Mouse (Mus musculus): ENCODE data around the gene BC024063. TPM values are rescaled to one million over a fixed set of nuclear protein-coding genes. Genes with fewer than 3 reads are reported as not detected.
A peak's percentile ranks its signal among the peaks of the same experiment; 100 is the strongest.
"Not testable (repeated sequence)": the region's sequence is repeated elsewhere in the genome, so short reads cannot be mapped to it uniquely, and the experiment has no call there.

Gene BC024063
- 10.2 and 10.8 TPM in 2 replicates for total RNA-seq (2012; rRNA removed)

GRCm38 (mm10) chr10:82082728-82083621 is at the start of gene BC024063:
BC024063 (plus strand) TSS chr10:82083353.
- peak within 1 kb of the TSS; percentile 89 to 95 for H3K4me3 ChIP-seq (ENCODE audit: insufficient read depth in 1 of 2, low read depth in 1 of 2, low read length in 2 of 2, poor library complexity in 1 of 2, severe bottlenecking in 1 of 2)

GRCm38 (mm10) chr10:82042191-82042590 is 41.0 kb upstream of the BC024063 start:
- Histone ChIP-seq H3K4me1 (ENCODE audit: control insufficient read depth in 2 of 2, insufficient read depth in 2 of 2, low read length in 2 of 2, poor library complexity in 1 of 2) (no peaks in the 10 kb centered on the region), H3K36me3 (ENCODE audit: control insufficient read depth, insufficient read depth, low read length, poor library complexity, severe bottlenecking) (no peaks in the 10 kb centered on the region), H3K9me3 (ENCODE audit: control insufficient read depth, insufficient read depth, low read depth, low read length) (no peaks in the 10 kb centered on the region), H3K27ac (ENCODE audit: insufficient read depth, low read depth, low read length, poor library complexity, severe bottlenecking) (no peak overlapping the region), H3K4me3 (ENCODE audit: insufficient read depth in 1 of 2, low read depth in 1 of 2, low read length in 2 of 2, poor library complexity in 1 of 2, severe bottlenecking in 1 of 2) (no peak overlapping the region), H3K9ac (ENCODE audit: insufficient read depth, low read depth, low read length, poor library complexity, severe bottlenecking) (no peak overlapping the region)
- DNase-seq (ENCODE audit: low read depth, low spot score) = no peak
- in situ Hi-C loops (cut with MboI; ENCODE audit: low sequenced_read_pairs in 2 of 2, unreplicated experiment in 2 of 2) = loop anchor here in 1 of 2 experiments (10.0 kb wide), 1 partner anchor 123 kb away; no protein-coding TSS in a partner anchor
- TF ChIP-seq MAFK (IDR thresholded peaks at IDR 0.05; ENCODE audit: insufficient read depth, low read depth, low read length) (no peak), ZNF384 (IDR thresholded peaks at IDR 0.05; ENCODE audit: low read depth, low read length) (no peak), HCFC1 (IDR thresholded peaks at IDR 0.05; ENCODE audit: borderline replicate concordance, insufficient read depth, low read length) (no peak), CHD2 (IDR thresholded peaks at IDR 0.05; ENCODE audit: low read depth, low read length) (no peak), ZC3H11A (IDR thresholded peaks at IDR 0.05; ENCODE audit: borderline replicate concordance, low read depth, low read length) (no peak)

More at GRCm38 (mm10) chr10:82082728-82083621, at the start of gene BC024063:
- H3K36me3 ChIP-seq (ENCODE audit: control insufficient read depth, insufficient read depth, low read length, poor library complexity, severe bottlenecking); in situ Hi-C loops (cut with MboI; ENCODE audit: low sequenced_read_pairs in 2 of 2, unreplicated experiment in 2 of 2); H3K4me1 ChIP-seq (ENCODE audit: control insufficient read depth in 2 of 2, insufficient read depth in 2 of 2, low read length in 2 of 2, poor library complexity in 1 of 2); H3K9me3 ChIP-seq (ENCODE audit: control insufficient read depth, insufficient read depth, low read depth, low read length): not testable (repeated sequence)
- Histone ChIP-seq H3K9ac (ENCODE audit: insufficient read depth, low read depth, low read length, poor library complexity, severe bottlenecking) (peak within 1 kb of the TSS; percentile 92), H3K27ac (ENCODE audit: insufficient read depth, low read depth, low read length, poor library complexity, severe bottlenecking) (peak within 1 kb of the TSS; percentile 92)
- peak; percentile 91 for DNase-seq (ENCODE audit: low read depth, low spot score)
- TF ChIP-seq HCFC1 (IDR thresholded peaks at IDR 0.05; ENCODE audit: borderline replicate concordance, insufficient read depth, low read length) = 0 out of 2 replicates have a peak, but pooled peaks have one; percentile 34
- peak; percentile 60 for TF ChIP-seq CHD2 (IDR thresholded peaks at IDR 0.05; ENCODE audit: low read depth, low read length)

- Histone ChIP-seq H3K9ac (ENCODE audit: insufficient read depth, low read depth, low read length, poor library complexity, severe bottlenecking) (no peak overlapping the region), H3K4me3 (ENCODE audit: insufficient read depth in 1 of 2, low read depth in 1 of 2, low read length in 2 of 2, poor library complexity in 1 of 2, severe bottlenecking in 1 of 2) (no peak overlapping the region), H3K4me1 (ENCODE audit: control insufficient read depth in 2 of 2, insufficient read depth in 2 of 2, low read length in 2 of 2, poor library complexity in 1 of 2) (no peaks in the 10 kb centered on the region), H3K9me3 (ENCODE audit: control insufficient read depth, insufficient read depth, low read depth, low read length) (peaks cover 2% of the 10 kb centered on the region; the same call in 1 of the 2 replicates), H3K36me3 (ENCODE audit: control insufficient read depth, insufficient read depth, low read length, poor library complexity, severe bottlenecking) (no peaks in the 10 kb centered on the region), H3K27ac (ENCODE audit: insufficient read depth, low read depth, low read length, poor library complexity, severe bottlenecking) (no peak overlapping the region)
- in situ Hi-C loops (cut with MboI; ENCODE audit: low sequenced_read_pairs in 2 of 2, unreplicated experiment in 2 of 2) = loop anchor here in 1 of 2 experiments (10.0 kb wide), 1 partner anchor 118 kb away; no protein-coding TSS in a partner anchor
- no peak for DNase-seq (ENCODE audit: low read depth, low spot score)
- TF ChIP-seq MAFK (IDR thresholded peaks at IDR 0.05; ENCODE audit: insufficient read depth, low read depth, low read length) (no peak), HCFC1 (IDR thresholded peaks at IDR 0.05; ENCODE audit: borderline replicate concordance, insufficient read depth, low read length) (no peak), CHD2 (IDR thresholded peaks at IDR 0.05; ENCODE audit: low read depth, low read length) (no peak), ZC3H11A (IDR thresholded peaks at IDR 0.05; ENCODE audit: borderline replicate concordance, low read depth, low read length) (no peak)
Observed at GRCm38 (mm10) chr10:82046603-82047002, 36.5 kb upstream of the BC024063 start.

- in situ Hi-C loops (cut with MboI; ENCODE audit: low sequenced_read_pairs in 2 of 2, unreplicated experiment in 2 of 2) = loop anchor here in 1 of 2 experiments (10.0 kb wide), 1 partner anchor 117 kb away; no protein-coding TSS in a partner anchor
- H3K9ac ChIP-seq (ENCODE audit: insufficient read depth, low read depth, low read length, poor library complexity, severe bottlenecking) = peak within 1 kb of the TSS; percentile 94
- H3K36me3 ChIP-seq (ENCODE audit: control insufficient read depth, insufficient read depth, low read length, poor library complexity, severe bottlenecking) = 0 out of 2 replicates have a peak, but pooled peaks cover 2% of the 10 kb centered on the region
- peak within 1 kb of the TSS; percentile 85 for H3K27ac ChIP-seq (ENCODE audit: insufficient read depth, low read depth, low read length, poor library complexity, severe bottlenecking)
- peaks cover 2% of the 10 kb centered on the region; the same call in 1 of the 2 replicates for H3K9me3 ChIP-seq (ENCODE audit: control insufficient read depth, insufficient read depth, low read depth, low read length)
- no peaks in the 10 kb centered on the region for H3K4me1 ChIP-seq (ENCODE audit: control insufficient read depth in 2 of 2, insufficient read depth in 2 of 2, low read length in 2 of 2, poor library complexity in 1 of 2)
- TF ChIP-seq CHD2 (IDR thresholded peaks at IDR 0.05; ENCODE audit: low read depth, low read length) (0 out of 2 replicates have a peak, but pooled peaks have one; percentile 51), MAFK (IDR thresholded peaks at IDR 0.05; ENCODE audit: insufficient read depth, low read depth, low read length) (no peak), ZC3H11A (IDR thresholded peaks at IDR 0.05; ENCODE audit: borderline replicate concordance, low read depth, low read length) (no peak)
- DNase-seq (ENCODE audit: low read depth, low spot score) = peak; percentile 97
- H3K4me3 ChIP-seq (ENCODE audit: insufficient read depth in 1 of 2, low read depth in 1 of 2, low read length in 2 of 2, poor library complexity in 1 of 2, severe bottlenecking in 1 of 2) = peak within 1 kb of the TSS; percentile 91 to 95
Observed at GRCm38 (mm10) chr10:82047597-82048459, 35.3 kb upstream of the BC024063 start, which contains the start of gene Zfp873. Zfp873 (plus strand) TSS chr10:82048123.

- not testable (repeated sequence) for DNase-seq (ENCODE audit: low read depth, low spot score); H3K36me3 ChIP-seq (ENCODE audit: control insufficient read depth, insufficient read depth, low read length, poor library complexity, severe bottlenecking); H3K9me3 ChIP-seq (ENCODE audit: control insufficient read depth, insufficient read depth, low read depth, low read length); H3K27ac ChIP-seq (ENCODE audit: insufficient read depth, low read depth, low read length, poor library complexity, severe bottlenecking); H3K4me1 ChIP-seq (ENCODE audit: control insufficient read depth in 2 of 2, insufficient read depth in 2 of 2, low read length in 2 of 2, poor library complexity in 1 of 2)
- Histone ChIP-seq H3K9ac (ENCODE audit: insufficient read depth, low read depth, low read length, poor library complexity, severe bottlenecking) (peak overlapping the region; percentile 70), H3K4me3 (ENCODE audit: insufficient read depth in 1 of 2, low read depth in 1 of 2, low read length in 2 of 2, poor library complexity in 1 of 2, severe bottlenecking in 1 of 2) (peak overlapping the region; percentile 91 to 95)
- in situ Hi-C loops (cut with MboI; ENCODE audit: low sequenced_read_pairs in 2 of 2, unreplicated experiment in 2 of 2) = loop anchor here in 1 of 2 experiments (10.0 kb wide), 1 partner anchor 116 kb away; no protein-coding TSS in a partner anchor
Observed at GRCm38 (mm10) chr10:82048460-82048804, 34.7 kb upstream of the BC024063 start.

Measured in ES-E14 (cell line).